Mouse (Mus musculus): ENCODE measurements around the gene Tspan1.

The Tspan1 gene

DNA sequence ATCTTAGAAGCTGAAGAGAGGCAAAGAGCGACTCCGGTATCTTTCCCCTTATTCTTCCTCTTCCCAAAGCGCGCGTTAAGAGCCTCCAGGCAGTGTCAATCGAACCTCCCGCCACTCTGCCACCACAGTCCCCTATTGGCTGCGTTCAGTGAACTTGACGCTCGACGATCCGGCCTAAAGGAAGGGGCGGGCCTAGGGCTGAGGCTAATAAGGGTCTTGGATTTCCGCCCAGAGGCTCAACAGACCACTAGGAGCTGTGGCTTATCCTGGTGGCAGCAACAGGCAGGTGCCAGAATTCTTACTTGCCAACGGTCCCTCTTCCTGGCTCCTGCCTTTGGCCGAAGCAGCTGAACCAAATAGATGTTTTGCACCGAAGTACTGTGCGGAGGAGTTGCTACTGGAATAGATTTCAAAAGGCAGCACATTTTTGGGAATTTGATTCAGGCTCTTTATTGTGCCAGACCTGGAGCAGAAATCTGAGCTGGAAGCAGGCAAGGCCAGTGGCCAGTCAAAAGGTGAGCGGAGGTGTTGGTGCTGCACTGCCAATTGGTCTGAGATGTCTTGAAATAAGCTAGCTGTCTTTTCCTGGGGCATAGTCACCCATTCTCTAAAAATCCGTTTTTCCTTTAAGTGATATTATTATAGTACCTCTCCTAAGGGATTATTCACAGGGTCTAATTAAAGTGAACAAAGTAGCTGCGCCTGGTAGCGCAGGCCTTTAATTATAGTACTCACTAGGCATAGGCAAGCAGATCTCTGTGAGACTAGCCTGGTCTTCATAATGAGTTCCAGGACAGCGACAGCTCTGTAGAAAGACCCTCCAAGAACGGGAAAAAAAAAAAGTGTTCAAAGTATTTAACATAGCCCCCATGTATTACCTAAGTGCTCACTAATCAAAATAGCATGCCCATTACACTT lies 43.5 kb downstream of the Tspan1 start, which contains the start of the genes Rad54l and Pomgnt1:
Rad54l (minus strand) TSS at position 89 of the 918 bp plus-strand sequence.
Pomgnt1 (plus strand) TSS at position 239 of the 918 bp plus-strand sequence.
- peak; percentile 98 for DNase-seq

DNA sequence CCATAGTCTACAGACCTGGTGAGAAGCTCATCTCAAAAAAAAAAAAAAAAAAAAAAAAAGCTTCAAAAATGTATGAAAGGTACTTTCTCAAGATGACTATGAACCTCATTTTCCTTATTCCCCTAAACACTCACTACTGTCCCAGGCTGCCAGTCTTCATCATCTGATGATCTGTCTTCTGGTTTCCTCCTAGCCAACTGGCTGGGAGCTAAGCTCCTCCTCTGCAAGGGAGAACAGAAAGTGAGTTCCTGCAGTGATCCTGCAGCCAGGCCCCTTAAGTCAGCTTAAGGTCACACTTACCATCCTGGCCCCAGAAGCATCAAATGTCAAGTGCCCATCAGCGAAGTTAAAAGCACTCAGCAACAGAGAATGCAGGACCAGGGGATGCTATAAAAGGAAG lies 44.6 kb downstream of the Tspan1 start:
- DNase-seq: no peak
